Comparison of ENCODE assay signal across 10 mouse cellular contexts in genomic region chr10:117952116-117953025, GRCm38 (mm10).
DNase-seq lines count a peak whose midpoint lies in the region; TF ChIP-seq lines count a peak whose summit lies in the region.
"Had no signal": no experiment of that assay in that cellular context is flagged by ENCODE, and none has a peak within 500 bp of the region (broad histone marks: within the 10 kb centered on the region; RNA-seq: fewer than 3 reads in every experiment).

No protein-coding gene starts in this region.

- intact Hi-C loops in heart, postnatal 25 days (cut with DNase I), result no loop called here

- DNase-seq in heart, embryonic 10.5 days (ENCODE audit: low spot score), result no peak
- no peak for DNase-seq in heart, postnatal 25 days (ENCODE audit: low spot score)
- DNase-seq in ZHBTc4 (ENCODE audit: low read depth, low spot score), result peak; percentile 88
- peak; percentile 34 for DNase-seq in lung, postnatal 14 days
- peak; percentile 53 for DNase-seq in testis, postnatal 10 days (ENCODE audit: low spot score)
- DNase-seq in right cerebral cortex, adult 18-20 months, result no peak
- DNase-seq in layer of hippocampus, adult 2 months (ENCODE audit: low spot score in 2 of 2), result no peak
- no peak for DNase-seq in cerebellum, adult 8-10 months
- DNase-seq: cerebellum, adult 2 months had no signal

- H3K4me1 ChIP-seq in heart, embryonic 10.5 days, result peaks cover 5% of the 10 kb centered on the region; the same call in 1 of the 2 replicates
- H3K4me1 ChIP-seq: midbrain, embryonic 12.5 days had no signal

- WGBS in heart, embryonic 10.5 days, result 69% methylated on average over 26 of the region's 26 CpGs

- H3K4me3 ChIP-seq in heart, embryonic 10.5 days, result 0 out of 2 replicates have a peak overlapping the region, but pooled peaks have one; percentile 12
- H3K4me3 ChIP-seq in layer of hippocampus, adult 2 months, result no peak overlapping the region
- H3K4me3 ChIP-seq: midbrain, embryonic 12.5 days had no signal

- H3K9me3 ChIP-seq in heart, embryonic 10.5 days, result no peaks in the 10 kb centered on the region
- H3K9me3 ChIP-seq: midbrain, embryonic 12.5 days had no signal

- H3K27ac ChIP-seq in heart, embryonic 10.5 days, result 0 out of 2 replicates have a peak overlapping the region, but pooled peaks have one; percentile 42
- no peak overlapping the region for H3K27ac ChIP-seq in layer of hippocampus, adult 2 months
- H3K27ac ChIP-seq: midbrain, embryonic 12.5 days had no signal

- H3K36me3 ChIP-seq in heart, embryonic 10.5 days, result no peaks in the 10 kb centered on the region
- H3K36me3 ChIP-seq: midbrain, embryonic 12.5 days had no signal

- no peak for TF ChIP-seq CTCF in layer of hippocampus, adult 2 months (conservative IDR thresholded peaks at IDR 0.05)

- H3K27me3 ChIP-seq in heart, embryonic 10.5 days (ENCODE audit: insufficient read depth, poor library complexity, severe bottlenecking), result no peaks in the 10 kb centered on the region
- H3K27me3 ChIP-seq: midbrain, embryonic 12.5 days had no signal

Comparison
In these comparisons a context has a peak if more than half of its experiments do, and no peak if none do; other contexts are left out.
1. DNase-seq: peak in ZHBTc4 (single experiment), lung, postnatal 14 days (single experiment) and testis, postnatal 10 days (single experiment); none in heart, embryonic 10.5 days (single experiment), heart, postnatal 25 days (single experiment), right cerebral cortex, adult 18-20 months (single experiment), layer of hippocampus, adult 2 months (0 of 2) and cerebellum, adult 8-10 months (single experiment).